Mouse (Mus musculus) macrophage (primary cell): ENCODE measurements around the gene Tgfbi. TPM values are rescaled to one million over a fixed set of nuclear protein-coding genes. Genes with fewer than 3 reads are reported as not detected.

Source experiments
- H3K27ac ChIP-seq: fragments of 350-480 bp; formaldehyde crosslinking; 2 replicates; pipeline ENCODE4 v1.9.0; 2021
- H3K36me3 ChIP-seq: fragments of 350-480 bp; formaldehyde crosslinking; 2 replicates; pipeline ENCODE4 v1.9.0; 2021; ENCODE audit errors: inconsistent target
- H3K4me3 ChIP-seq: fragments of 350-480 bp; formaldehyde crosslinking; 2 replicates; pipeline ENCODE4 v1.9.0; 2021; ENCODE audit errors: inconsistent target
- H3K79me2 ChIP-seq: fragments of 350-480 bp; formaldehyde crosslinking; 2 replicates; pipeline ENCODE4 v1.9.0; 2021; ENCODE audit errors: inconsistent target
- WGBS: methylation state at CpG from one replicate; pipeline ENCODE4 v1.1.7; 2026; ENCODE audit warnings: inconsistent platforms; ENCODE audit not compliant: missing documents; 5-methylcytosine and 5-hydroxymethylcytosine counted together
- polyA plus RNA-seq: library from polyadenylated mRNA; stranded (reverse); fragments of 250-400 nt; gene quantifications from 3 replicates; pipeline ENCODE4 v1.2.4, GENCODE M21; 2018; ENCODE audit warnings: inconsistent platforms

Gene Tgfbi
- polyA plus RNA-seq, 1 experiment from 2014 or later, result 9.3 TPM

DNA sequence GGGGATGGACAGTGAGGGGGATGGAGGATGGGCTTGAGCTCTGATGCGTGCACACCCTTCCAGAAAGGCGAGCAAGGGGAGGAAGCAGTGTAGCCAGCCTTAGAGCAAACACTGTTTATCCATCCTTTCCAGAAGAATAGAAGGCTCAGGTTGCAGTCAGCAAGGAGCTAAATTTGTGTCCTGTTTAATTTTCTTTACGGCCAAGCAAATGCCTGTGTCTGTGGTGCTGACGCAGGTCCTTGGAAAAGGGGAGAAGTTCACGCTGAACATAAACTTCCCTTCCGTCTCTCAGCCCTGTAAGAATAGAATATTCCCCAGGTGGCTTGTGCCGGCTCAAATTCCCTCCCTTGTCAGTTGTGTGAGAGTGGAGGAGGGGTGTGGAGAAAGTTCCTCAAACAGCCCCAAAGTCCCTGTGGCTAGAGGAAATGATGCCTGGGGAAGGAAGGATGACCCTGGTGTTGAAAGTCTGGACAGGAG is 24.9 kb downstream of the Tgfbi start:
- Histone ChIP-seq H3K36me3 (no peaks in the 10 kb centered on the region; the same call in 1 of the 2 replicates), H3K4me3 (no peak overlapping the region), H3K27ac (peak overlapping the region; percentile 28; the same call in 1 of the 2 replicates), H3K79me2 (no peaks in the 10 kb centered on the region)
- WGBS, result 37% methylated on average over 7 of the region's 7 CpGs

DNA sequence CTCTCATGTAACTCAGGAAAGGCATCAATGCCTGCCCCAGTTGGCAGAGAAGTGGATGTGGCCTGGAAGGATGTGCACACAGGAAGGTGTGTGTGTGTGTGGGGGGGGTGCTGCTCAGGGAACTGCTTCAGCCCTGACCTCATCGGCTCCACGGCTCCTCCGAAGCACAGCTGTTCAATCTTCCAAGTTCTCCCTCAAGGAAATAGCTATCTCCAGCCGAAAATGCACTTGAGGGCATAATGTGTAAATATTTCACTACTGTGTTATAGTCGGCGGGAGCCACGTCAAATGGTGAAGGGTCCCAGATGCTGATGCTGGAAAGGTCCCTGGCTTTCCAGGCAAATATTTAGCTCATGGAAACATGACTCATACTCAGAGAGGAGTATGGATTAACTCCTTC is 25.6 kb downstream of the Tgfbi start:
- no peaks in the 10 kb centered on the region for H3K79me2 ChIP-seq
- no peak overlapping the region for H3K4me3 ChIP-seq
- H3K36me3 ChIP-seq, result no peaks in the 10 kb centered on the region; the same call in 1 of the 2 replicates
- H3K27ac ChIP-seq, result peak overlapping the region; percentile 28; the same call in 1 of the 2 replicates
- 53% methylated on average over 7 of the region's 7 CpGs for WGBS

DNA sequence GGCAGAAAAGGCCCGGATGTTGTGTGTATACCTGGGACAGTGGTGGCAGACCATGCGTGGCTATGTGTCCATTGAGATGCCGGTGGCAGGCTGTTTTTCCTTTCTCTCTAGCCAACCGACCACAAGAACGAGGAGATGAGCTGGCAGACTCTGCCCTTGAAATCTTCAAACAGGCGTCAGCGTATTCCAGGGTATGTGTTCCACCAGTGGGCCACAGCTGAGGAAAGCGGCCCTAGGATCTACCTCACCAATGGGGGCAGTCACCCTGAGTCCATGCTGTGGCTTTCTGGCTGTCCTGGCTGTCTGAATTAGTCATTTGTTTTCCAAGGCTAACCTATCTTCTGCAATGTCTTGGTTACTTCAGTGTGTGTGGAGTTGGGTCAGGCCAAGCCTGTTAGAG is 27.7 kb downstream of the Tgfbi start:
- Histone ChIP-seq H3K79me2 (no peaks in the 10 kb centered on the region), H3K27ac (no peak overlapping the region), H3K36me3 (no peaks in the 10 kb centered on the region; the same call in 1 of the 2 replicates), H3K4me3 (no peak overlapping the region)
- WGBS, result 92% methylated on average over 8 of the region's 8 CpGs

DNA sequence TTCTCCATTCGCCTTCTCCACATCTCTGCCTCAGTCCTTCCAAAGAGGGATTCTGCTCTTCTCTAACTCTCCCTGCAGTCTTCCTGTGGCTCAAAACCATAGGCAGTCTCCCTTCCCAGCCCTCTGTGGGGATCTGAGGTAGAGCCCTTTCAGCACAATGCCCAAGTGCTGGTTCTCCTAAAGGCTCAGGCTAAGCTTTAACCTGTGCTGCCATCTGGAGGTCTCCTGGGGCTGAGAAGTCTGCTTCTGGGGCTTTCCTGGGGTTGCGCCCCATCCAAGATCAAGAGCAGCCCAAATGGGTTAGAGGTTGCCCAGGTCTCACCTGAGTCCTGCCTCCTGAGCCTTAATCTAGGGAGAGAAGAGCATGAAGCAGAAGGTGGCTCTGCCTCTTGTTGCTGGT is 32.4 kb downstream of the Tgfbi start:
- Histone ChIP-seq H3K4me3 (no peak overlapping the region), H3K79me2 (no peaks in the 10 kb centered on the region), H3K27ac (no peak overlapping the region), H3K36me3 (no peaks in the 10 kb centered on the region; the same call in 1 of the 2 replicates)
- 85% methylated on average over 2 of the region's 2 CpGs for WGBS

DNA sequence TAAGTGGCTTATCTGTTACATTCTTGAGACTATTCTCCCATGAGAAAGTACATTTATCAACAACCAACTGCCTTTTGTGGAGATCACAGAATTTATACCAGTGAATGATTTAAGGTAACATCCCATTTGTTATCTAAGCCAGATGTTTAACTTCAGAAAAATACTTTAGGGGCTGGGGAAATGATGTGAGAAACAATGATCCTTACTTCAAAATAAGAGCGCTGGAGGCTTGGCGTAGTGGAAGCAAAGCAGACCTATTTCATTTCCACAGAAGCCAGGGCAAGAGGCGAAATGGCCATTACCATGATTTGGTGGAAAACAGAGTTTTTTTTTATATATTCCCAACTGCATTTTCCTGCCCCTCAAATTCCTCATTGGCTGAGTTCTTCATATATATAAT is 34.7 kb downstream of the Tgfbi start:
- Histone ChIP-seq H3K36me3 (no peaks in the 10 kb centered on the region), H3K4me3 (no peak overlapping the region), H3K27ac (no peak overlapping the region), H3K79me2 (no peaks in the 10 kb centered on the region)
- whole genome bisulfite sequencing, result 95% methylated on average over 3 of the region's 3 CpGs

GRCm38 (mm10) chr13:56645744-56646143 is 36.4 kb downstream of the Tgfbi start:
- Histone ChIP-seq H3K4me3 (no peak overlapping the region), H3K36me3 (no peaks in the 10 kb centered on the region), H3K79me2 (no peaks in the 10 kb centered on the region), H3K27ac (no peak overlapping the region)
- WGBS, result 91% methylated on average over 6 of the region's 6 CpGs

DNA sequence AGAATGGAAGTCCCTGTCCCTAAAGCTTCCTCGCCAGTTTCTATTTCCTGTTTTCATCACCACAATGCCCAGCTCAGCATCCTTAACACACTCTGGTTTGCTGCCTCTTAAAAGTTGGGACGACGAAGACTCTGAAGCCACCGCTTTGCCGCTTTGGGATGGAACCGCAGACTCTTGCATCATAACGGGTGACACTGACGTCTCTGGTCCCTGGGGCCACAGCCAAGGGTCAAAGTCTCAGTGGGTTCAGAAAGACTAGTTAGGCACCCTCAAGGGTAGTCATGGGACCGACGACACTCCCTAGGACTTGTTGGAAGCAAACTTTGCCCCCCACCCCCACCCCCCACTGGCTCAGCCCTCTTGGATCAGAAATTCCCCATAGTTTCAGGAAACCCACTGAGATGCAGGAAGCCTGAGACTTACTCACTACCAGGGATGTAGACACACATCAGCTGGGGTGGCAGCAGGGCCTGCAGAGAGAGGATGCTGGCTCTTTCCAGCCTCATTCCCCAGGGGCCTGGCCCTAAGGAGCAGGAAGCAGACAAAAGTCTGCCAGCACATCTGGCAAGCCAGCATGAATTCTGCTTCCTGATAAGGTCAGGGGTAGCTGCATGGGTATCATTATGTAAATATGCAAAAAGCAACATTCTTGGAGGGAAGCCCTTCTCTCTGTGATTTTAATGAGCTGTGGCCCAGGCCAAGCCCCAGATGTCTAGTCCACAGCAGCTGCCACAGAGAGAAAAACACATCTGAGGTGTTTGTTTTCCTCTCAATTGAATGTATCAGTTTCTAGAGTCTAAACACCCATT is 38.5 kb downstream of the Tgfbi start:
- H3K79me2 ChIP-seq, result no peaks in the 10 kb centered on the region
- H3K4me3 ChIP-seq, result no peak overlapping the region
- H3K27ac ChIP-seq, result 0 out of 2 replicates have a peak overlapping the region, but pooled peaks have one; percentile 13
- 65% methylated on average over 8 of the region's 10 CpGs for WGBS
- H3K36me3 ChIP-seq, result no peaks in the 10 kb centered on the region

- H3K27ac ChIP-seq, result no peak overlapping the region
Measured at GRCm38 (mm10) chr13:56650020-56650419, 40.7 kb downstream of the Tgfbi start.

GRCm38 (mm10) chr13:56652381-56652780 is 43.1 kb downstream of the Tgfbi start:
- Histone ChIP-seq H3K27ac (no peak overlapping the region), H3K36me3 (no peaks in the 10 kb centered on the region), H3K79me2 (no peaks in the 10 kb centered on the region), H3K4me3 (no peak overlapping the region)
- 71% methylated on average over 8 of the region's 8 CpGs for WGBS

More at GRCm38 (mm10) chr13:56650020-56650419, 40.7 kb downstream of the Tgfbi start:
- H3K36me3 ChIP-seq, result no peaks in the 10 kb centered on the region
- 95% methylated on average over 2 of the region's 2 CpGs for WGBS
- no peak overlapping the region for H3K4me3 ChIP-seq
- H3K79me2 ChIP-seq, result no peaks in the 10 kb centered on the region

- H3K27ac ChIP-seq, result no peak overlapping the region
- H3K4me3 ChIP-seq, result no peak overlapping the region
- no peaks in the 10 kb centered on the region for H3K79me2 ChIP-seq
- WGBS, result 89% methylated on average over 5 of the region's 5 CpGs
- H3K36me3 ChIP-seq, result no peaks in the 10 kb centered on the region
Measured at GRCm38 (mm10) chr13:56654176-56654575, 44.9 kb downstream of the Tgfbi start.

DNA sequence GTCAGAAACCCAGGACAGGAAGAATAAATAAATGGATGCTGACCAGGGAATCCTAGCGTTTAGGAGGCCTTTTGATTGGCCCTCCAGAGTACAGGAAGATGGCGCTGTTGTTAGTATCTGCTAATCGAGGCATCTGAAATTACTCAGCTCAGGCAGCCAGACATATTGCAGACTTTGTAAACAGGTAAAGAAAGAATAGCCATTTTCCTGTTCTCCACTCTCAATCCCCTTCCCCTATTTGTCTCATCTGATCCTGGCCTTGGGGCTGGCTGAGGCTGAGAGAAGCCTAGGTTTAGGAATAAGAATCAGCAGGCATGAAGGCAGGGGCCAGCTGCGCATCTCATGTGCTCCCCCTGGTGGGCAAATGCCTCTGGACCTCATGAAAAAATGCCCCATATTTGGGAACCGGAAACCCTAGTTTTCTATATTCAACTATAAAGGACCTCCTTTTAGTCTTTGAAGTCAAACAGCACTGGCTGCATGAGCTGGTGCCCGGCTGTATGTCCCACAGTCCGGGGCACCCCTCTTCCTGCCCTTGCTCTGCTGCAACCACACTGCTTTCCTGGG is 48.7 kb downstream of the Tgfbi start:
- H3K79me2 ChIP-seq, result no peaks in the 10 kb centered on the region
- H3K36me3 ChIP-seq, result no peaks in the 10 kb centered on the region
- WGBS, result 25% methylated on average over 7 of the region's 7 CpGs

GRCm38 (mm10) chr13:56658931-56659330 is 49.6 kb downstream of the Tgfbi start:
- no peak overlapping the region for H3K27ac ChIP-seq
- no peak overlapping the region for H3K4me3 ChIP-seq
- H3K36me3 ChIP-seq, result no peaks in the 10 kb centered on the region
- no peaks in the 10 kb centered on the region for H3K79me2 ChIP-seq
- WGBS, result 75% methylated on average over 6 of the region's 6 CpGs

More for the DNA sequence above, 48.7 kb downstream of the Tgfbi start:
- Histone ChIP-seq H3K27ac (no peak overlapping the region), H3K4me3 (no peak overlapping the region)

DNA sequence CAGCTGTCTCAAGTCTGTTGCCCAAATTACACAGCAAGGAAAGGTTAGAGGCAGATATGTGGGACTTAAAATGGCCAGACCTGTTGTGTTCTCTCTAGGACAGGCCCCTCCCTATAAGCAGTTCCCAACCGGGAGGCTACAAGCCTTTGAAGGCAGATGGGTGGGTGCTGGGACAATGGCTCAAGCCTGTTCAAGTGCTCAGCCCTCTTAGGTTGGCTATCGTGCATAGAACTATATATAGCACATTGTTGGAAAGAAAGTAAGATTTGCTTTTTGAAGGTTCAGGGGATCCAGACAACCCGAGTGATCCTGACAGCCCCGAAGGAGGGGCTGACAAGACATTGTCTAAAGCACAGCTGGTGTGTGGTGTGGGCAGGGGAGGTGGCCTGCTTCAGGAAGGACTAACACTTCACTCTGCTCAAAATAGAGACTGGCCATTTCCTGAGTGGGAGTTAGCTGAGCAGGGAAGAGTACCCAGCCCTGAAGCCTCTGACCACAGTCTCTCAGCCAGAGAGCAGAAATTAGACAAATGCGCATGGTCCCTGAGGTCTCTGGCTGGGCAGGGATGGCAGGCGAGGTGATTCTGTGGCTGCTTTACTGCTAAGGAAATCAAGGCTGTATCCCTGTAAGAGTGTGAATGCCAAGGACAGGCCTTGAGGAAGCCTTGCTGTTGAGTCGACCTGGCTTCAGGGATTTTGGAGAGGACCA is 52.7 kb downstream of the Tgfbi start:
- Histone ChIP-seq H3K27ac (no peak overlapping the region), H3K4me3 (no peak overlapping the region), H3K79me2 (no peaks in the 10 kb centered on the region), H3K36me3 (no peaks in the 10 kb centered on the region)
- WGBS, result 50% methylated on average over 7 of the region's 7 CpGs

GRCm38 (mm10) chr13:56664256-56665170 is 55.2 kb downstream of the Tgfbi start:
- no peak overlapping the region for H3K27ac ChIP-seq
- WGBS, result 87% methylated on average over 17 of the region's 17 CpGs
- H3K79me2 ChIP-seq, result no peaks in the 10 kb centered on the region
- H3K36me3 ChIP-seq, result no peaks in the 10 kb centered on the region
- no peak overlapping the region for H3K4me3 ChIP-seq
